In genomic region chr4:97745296-97746105, GRCm38 (mm10) we compare ENCODE assay signal across 8 mouse cellular contexts. TPM values are rescaled to one million over a fixed set of nuclear protein-coding genes. Genes with fewer than 3 reads are reported as not detected.
DNase-seq lines count a peak whose midpoint lies in the region; ATAC-seq and TF ChIP-seq lines count a peak whose summit lies in the region.

No protein-coding gene starts in this region.

- 5% methylated on average over 32 of the region's 32 CpGs for WGBS in embryonic facial prominence, embryonic 15.5 days
- WGBS in heart, embryonic 10.5 days = 9% methylated on average over 32 of the region's 32 CpGs
- 7% methylated on average over 32 of the region's 32 CpGs for WGBS in kidney, embryonic 14.5 days
- WGBS in limb, embryonic 15.5 days = 4% methylated on average over 32 of the region's 32 CpGs
- WGBS in midbrain, postnatal 0 days = 4% methylated on average over 32 of the region's 32 CpGs

- H3K27me3 ChIP-seq in embryonic facial prominence, embryonic 15.5 days = no peaks in the 10 kb centered on the region
- peaks cover 13% of the 10 kb centered on the region for H3K27me3 ChIP-seq in heart, embryonic 10.5 days (ENCODE audit: insufficient read depth, poor library complexity, severe bottlenecking)
- no peaks in the 10 kb centered on the region; the same call in 1 of the 2 replicates for H3K27me3 ChIP-seq in kidney, embryonic 14.5 days (ENCODE audit: control insufficient read depth, insufficient read depth, low read length)
- no peaks in the 10 kb centered on the region for H3K27me3 ChIP-seq in limb, embryonic 15.5 days
- H3K27me3 ChIP-seq in midbrain, postnatal 0 days (ENCODE audit: insufficient read depth, low read length) = peaks cover 8% of the 10 kb centered on the region; the same call in 1 of the 2 replicates

- H3K36me3 ChIP-seq in embryonic facial prominence, embryonic 15.5 days = no peaks in the 10 kb centered on the region
- H3K36me3 ChIP-seq in heart, embryonic 10.5 days = no peaks in the 10 kb centered on the region
- no peaks in the 10 kb centered on the region for H3K36me3 ChIP-seq in kidney, embryonic 14.5 days (ENCODE audit: control insufficient read depth, insufficient read depth, low read length)
- H3K36me3 ChIP-seq in limb, embryonic 15.5 days = no peaks in the 10 kb centered on the region
- no peaks in the 10 kb centered on the region for H3K36me3 ChIP-seq in midbrain, postnatal 0 days (ENCODE audit: insufficient read depth, low read length)

- H3K4me1 ChIP-seq in embryonic facial prominence, embryonic 15.5 days = peaks cover 6% of the 10 kb centered on the region; the same call in 1 of the 2 replicates
- peaks cover 10% of the 10 kb centered on the region; the same call in 1 of the 2 replicates for H3K4me1 ChIP-seq in heart, embryonic 10.5 days
- peaks cover 4% of the 10 kb centered on the region; the same call in 1 of the 2 replicates for H3K4me1 ChIP-seq in kidney, embryonic 14.5 days (ENCODE audit: control insufficient read depth, insufficient read depth, low read length)
- peaks cover 10% of the 10 kb centered on the region for H3K4me1 ChIP-seq in limb, embryonic 15.5 days
- H3K4me1 ChIP-seq in midbrain, postnatal 0 days (ENCODE audit: insufficient read depth, low read length) = 0 out of 2 replicates have a peak, but pooled peaks cover 3% of the 10 kb centered on the region

- H3K4me3 ChIP-seq in embryonic facial prominence, embryonic 15.5 days (replicated peaks) = peak overlapping the region; percentile 39
- peak overlapping the region; percentile 62 for H3K4me3 ChIP-seq in heart, embryonic 10.5 days
- H3K4me3 ChIP-seq in kidney, embryonic 14.5 days (ENCODE audit: low read length) = peak overlapping the region; percentile 38
- H3K4me3 ChIP-seq in limb, embryonic 15.5 days = peak overlapping the region; percentile 38
- peak overlapping the region; percentile 34 for H3K4me3 ChIP-seq in midbrain, postnatal 0 days (ENCODE audit: low read depth, low read length)

- DNase-seq in 3134 (ENCODE audit: extremely low read depth, insufficient read length, low spot score) = peak; percentile 40
- peak; percentile 83 to 88 for DNase-seq in adrenal gland, postnatal 36 days
- DNase-seq in heart, embryonic 10.5 days (ENCODE audit: low spot score) = peak; percentile 83
- peak; percentile 89 for DNase-seq in midbrain, postnatal 0 days (ENCODE audit: low spot score)
- DNase-seq in spleen, postnatal 36 days (ENCODE audit: low spot score in 2 of 2) = peak; percentile 50 to 53

- no peaks in the 10 kb centered on the region for H3K9me3 ChIP-seq in embryonic facial prominence, embryonic 15.5 days (replicated peaks)
- no peaks in the 10 kb centered on the region for H3K9me3 ChIP-seq in heart, embryonic 10.5 days
- no peaks in the 10 kb centered on the region for H3K9me3 ChIP-seq in kidney, embryonic 14.5 days (ENCODE audit: control insufficient read depth, low read length)
- H3K9me3 ChIP-seq in limb, embryonic 15.5 days = no peaks in the 10 kb centered on the region
- no peaks in the 10 kb centered on the region for H3K9me3 ChIP-seq in midbrain, postnatal 0 days (ENCODE audit: low read length)

- peak overlapping the region; percentile 69 for H3K4me2 ChIP-seq in embryonic facial prominence, embryonic 15.5 days (replicated peaks)
- peak overlapping the region; percentile 72 for H3K4me2 ChIP-seq in kidney, embryonic 14.5 days (replicated peaks; ENCODE audit: low read depth, low read length)
- peak overlapping the region; percentile 75 for H3K4me2 ChIP-seq in limb, embryonic 15.5 days
- peak overlapping the region; percentile 71 for H3K4me2 ChIP-seq in midbrain, postnatal 0 days (ENCODE audit: low read depth, low read length, poor library complexity, severe bottlenecking)

- peak overlapping the region; percentile 7; the same call in 1 of the 2 replicates for H3K9ac ChIP-seq in embryonic facial prominence, embryonic 15.5 days
- peak overlapping the region; percentile 57 for H3K9ac ChIP-seq in kidney, embryonic 14.5 days (ENCODE audit: low read depth, low read length)
- H3K9ac ChIP-seq in limb, embryonic 15.5 days = peak overlapping the region; percentile 39; the same call in 1 of the 2 replicates
- peak overlapping the region; percentile 39; the same call in 1 of the 2 replicates for H3K9ac ChIP-seq in midbrain, postnatal 0 days (replicated peaks; ENCODE audit: low read length, poor library complexity, severe bottlenecking)

- peak; percentile 75 for ATAC-seq in embryonic facial prominence, embryonic 15.5 days (ENCODE audit: insufficient number of reproducible peaks, low FRiP score, low TSS enrichment, low read depth)
- peak; percentile 85 for ATAC-seq in kidney, embryonic 14.5 days (ENCODE audit: low FRiP score, low TSS enrichment)
- peak; percentile 69; the same call in 1 of the 2 replicates for ATAC-seq in limb, embryonic 15.5 days (ENCODE audit: insufficient number of reproducible peaks, low FRiP score, low TSS enrichment, low read depth)
- peak; percentile 82 for ATAC-seq in midbrain, postnatal 0 days (ENCODE audit: low FRiP score)

- peak; percentile 83 for TF ChIP-seq CTCF in midbrain, postnatal 0 days (IDR thresholded peaks at IDR 0.05)

- H3K27ac ChIP-seq in embryonic facial prominence, embryonic 15.5 days (replicated peaks) = no peak overlapping the region
- H3K27ac ChIP-seq in heart, embryonic 10.5 days = peak overlapping the region; percentile 75
- no peak overlapping the region for H3K27ac ChIP-seq in kidney, embryonic 14.5 days (ENCODE audit: low read depth, low read length)
- no peak overlapping the region for H3K27ac ChIP-seq in limb, embryonic 15.5 days
- H3K27ac ChIP-seq in midbrain, postnatal 0 days (ENCODE audit: low read depth, low read length) = no peak overlapping the region

RNA-seq across cellular contexts. Expression of gene Nfia, which starts 27.0 kb away (rescaled TPM):
- total RNA-seq in adrenal gland, postnatal 36 days (2021) = 100 to 1,000 TPM; 124 to 204 TPM
- 55.4 and 58.0 TPM in 2 replicates for polyA plus RNA-seq in embryonic facial prominence, embryonic 15.5 days (2015; fragmentation: Nextera tagmentation; extraction: Ambion mirVana)
- 14.4 and 19.6 TPM in 2 replicates for polyA plus RNA-seq in heart, embryonic 10.5 days (2016; fragmentation: Nextera tagmentation; extraction: Ambion mirVana)
- polyA plus RNA-seq in kidney, embryonic 14.5 days (2014; fragmentation: Nextera tagmentation; extraction: Ambion mirVana) = 25.9 and 32.1 TPM in 2 replicates
- polyA plus RNA-seq in limb, embryonic 15.5 days (2015; fragmentation: Nextera tagmentation; extraction: Ambion mirVana) = 64.5 and 64.9 TPM in 2 replicates
- 45.9 and 51.7 TPM in 2 replicates for total RNA-seq in midbrain, postnatal 0 days (2014; rRNA removed)
- 29.9 and 35.7 TPM in 2 replicates for polyA plus RNA-seq in midbrain, postnatal 0 days (2015; fragmentation: Nextera tagmentation; extraction: Ambion mirVana)

RNA-seq across cellular contexts. Expression of gene E130114P18Rik, which starts 32.4 kb away (rescaled TPM):
- not detected for total RNA-seq in adrenal gland, postnatal 36 days (2021)
- 3.8 and 4.2 TPM in 2 replicates for polyA plus RNA-seq in embryonic facial prominence, embryonic 15.5 days (2015; fragmentation: Nextera tagmentation; extraction: Ambion mirVana)
- polyA plus RNA-seq in heart, embryonic 10.5 days (2016; fragmentation: Nextera tagmentation; extraction: Ambion mirVana) = 0.33 and 1.1 TPM in 2 replicates
- 0.35 and 0.71 TPM in 2 replicates for polyA plus RNA-seq in kidney, embryonic 14.5 days (2014; fragmentation: Nextera tagmentation; extraction: Ambion mirVana)
- polyA plus RNA-seq in limb, embryonic 15.5 days (2015; fragmentation: Nextera tagmentation; extraction: Ambion mirVana) = 3.0 and 3.5 TPM in 2 replicates
- total RNA-seq in midbrain, postnatal 0 days (2014; rRNA removed) = 8.4 and 13.5 TPM in 2 replicates
- polyA plus RNA-seq in midbrain, postnatal 0 days (2015; fragmentation: Nextera tagmentation; extraction: Ambion mirVana) = 13.7 and 16.2 TPM in 2 replicates

Comparison
In these comparisons a context has a peak if more than half of its experiments do, and no peak if none do; other contexts are left out.
1. H3K9ac ChIP-seq: peak in every context shown above with its lines; median percentile 57 in kidney, embryonic 14.5 days; 39 in limb, embryonic 15.5 days; 39 in midbrain, postnatal 0 days; 7 in embryonic facial prominence, embryonic 15.5 days.